Comparison of ENCODE assay signal across 36 mouse cellular contexts in the genomic region with DNA sequence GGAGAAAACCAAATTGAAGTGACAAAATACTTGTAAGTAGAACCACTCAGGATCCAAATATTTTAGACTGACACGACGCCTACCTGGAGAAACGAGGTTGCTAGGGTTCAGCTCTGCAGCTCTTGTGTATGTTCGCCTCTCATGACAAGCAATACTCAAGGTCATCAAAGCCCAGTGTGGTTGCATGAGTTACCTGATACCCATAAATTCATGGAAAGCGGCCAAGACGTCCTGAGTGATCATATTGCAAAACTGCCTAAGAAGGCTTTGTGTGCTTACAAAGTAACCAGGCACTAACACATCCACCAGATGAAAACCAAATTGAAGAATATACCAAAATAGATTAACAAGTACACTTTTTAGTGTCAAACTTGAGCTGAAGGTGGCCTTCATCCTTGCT. TPM values are rescaled to one million over a fixed set of nuclear protein-coding genes. Genes with fewer than 3 reads are reported as not detected.
DNase-seq lines count a peak whose midpoint lies in the region; ATAC-seq and TF ChIP-seq lines count a peak whose summit lies in the region.
"Had no signal": no experiment of that assay in that cellular context is flagged by ENCODE, and none has a peak within 500 bp of the region (broad histone marks: within the 10 kb centered on the region; RNA-seq: fewer than 3 reads in every experiment).

No protein-coding gene starts in this region.

- WGBS in liver, adult 2 months: 88% methylated on average over 6 of the region's 6 CpGs
- 94% methylated on average over 6 of the region's 6 CpGs for WGBS in liver, embryonic 11.5 days
- WGBS in neural tube, embryonic 15.5 days: 94% methylated on average over 6 of the region's 6 CpGs

- H3K4me2 ChIP-seq in liver, embryonic 11.5 days: no peak overlapping the region
- no peak overlapping the region for H3K4me2 ChIP-seq in neural tube, embryonic 15.5 days
- H3K4me2 ChIP-seq: forebrain, embryonic 12.5 days; heart, embryonic 11.5 days; hindbrain, embryonic 14.5 days; limb, embryonic 12.5 days; liver, embryonic 12.5 days; midbrain, embryonic 15.5 days had no signal

- H3K79me2 ChIP-seq in liver, adult 2 months (ENCODE audit: control insufficient read depth, insufficient read depth, low read length): no peaks in the 10 kb centered on the region

- no peaks in the 10 kb centered on the region for H3K4me1 ChIP-seq in liver, adult 2 months (ENCODE audit: control insufficient read depth, insufficient read depth, low read length)
- no peaks in the 10 kb centered on the region for H3K4me1 ChIP-seq in liver, embryonic 11.5 days (replicated peaks; ENCODE audit: control insufficient read depth, insufficient read depth, low read length)
- H3K4me1 ChIP-seq in embryonic fibroblast, embryonic 13.5 days (ENCODE audit: control insufficient read depth, insufficient read depth, low read length): no peaks in the 10 kb centered on the region
- H3K4me1 ChIP-seq in neural tube, embryonic 15.5 days: no peaks in the 10 kb centered on the region
- H3K4me1 ChIP-seq: forebrain, embryonic 12.5 days; limb, embryonic 12.5 days; liver, embryonic 12.5 days; midbrain, embryonic 10.5 days; midbrain, embryonic 15.5 days had no signal

- peaks cover 36% of the 10 kb centered on the region for H3K36me3 ChIP-seq in liver, adult 2 months (ENCODE audit: control insufficient read depth, insufficient read depth, low read length)
- peaks cover 28% of the 10 kb centered on the region for H3K36me3 ChIP-seq in liver, embryonic 11.5 days (ENCODE audit: control insufficient read depth, insufficient read depth, low read length)
- peaks cover 43% of the 10 kb centered on the region for H3K36me3 ChIP-seq in neural tube, embryonic 15.5 days

- ATAC-seq in liver, embryonic 11.5 days (replicated peaks; ENCODE audit: low FRiP score): no peak
- no peak for ATAC-seq in neural tube, embryonic 15.5 days (ENCODE audit: low FRiP score)
- ATAC-seq: CD4-positive, CD25-positive, alpha-beta regulatory T cell, adult 4 months; intestine, postnatal 0 days; liver, embryonic 12.5 days; liver, postnatal 0 days; midbrain, embryonic 15.5 days had no signal

- H3K9ac ChIP-seq in liver, adult 2 months (ENCODE audit: low read depth, low read length): no peak overlapping the region
- H3K9ac ChIP-seq in liver, embryonic 11.5 days (ENCODE audit: low read depth, low read length): no peak overlapping the region
- no peak overlapping the region for H3K9ac ChIP-seq in neural tube, embryonic 15.5 days (replicated peaks)
- H3K9ac ChIP-seq: forebrain, embryonic 12.5 days; hindbrain, embryonic 14.5 days; limb, embryonic 12.5 days; liver, embryonic 12.5 days; liver, postnatal 0 days; midbrain, embryonic 15.5 days had no signal

- TF ChIP-seq POLR2A in liver, adult 2 months (IDR thresholded peaks at IDR 0.05; ENCODE audit: extremely low read depth, insufficient read depth, low read length): no peak
- TF ChIP-seq POLR2A in embryonic fibroblast, embryonic 13.5 days (IDR thresholded peaks at IDR 0.05; ENCODE audit: low read depth, low read length): 0 out of 2 replicates have a peak, but pooled peaks have one; percentile 8

- no peaks in the 10 kb centered on the region for H3K9me3 ChIP-seq in liver, embryonic 11.5 days (ENCODE audit: control insufficient read depth, low read length)
- H3K9me3 ChIP-seq in neural tube, embryonic 15.5 days (replicated peaks): no peaks in the 10 kb centered on the region
- H3K9me3 ChIP-seq: forebrain, embryonic 12.5 days; liver, embryonic 12.5 days; midbrain, embryonic 10.5 days; midbrain, embryonic 15.5 days had no signal

- H3K27me3 ChIP-seq in liver, adult 2 months (ENCODE audit: control insufficient read depth, insufficient read depth, low read length): no peaks in the 10 kb centered on the region
- no peaks in the 10 kb centered on the region for H3K27me3 ChIP-seq in liver, embryonic 11.5 days (replicated peaks; ENCODE audit: control insufficient read depth, insufficient read depth, low read length)
- H3K27me3 ChIP-seq in neural tube, embryonic 15.5 days (replicated peaks): no peaks in the 10 kb centered on the region
- H3K27me3 ChIP-seq: forebrain, embryonic 12.5 days; limb, embryonic 12.5 days; liver, embryonic 12.5 days; midbrain, embryonic 15.5 days had no signal

- TF ChIP-seq CTCF in liver, adult 2 months (IDR thresholded peaks at IDR 0.05; ENCODE audit: low read depth, low read length): no peak
- no peak for TF ChIP-seq CTCF in embryonic fibroblast, embryonic 13.5 days (IDR thresholded peaks at IDR 0.05; ENCODE audit: borderline replicate concordance, insufficient read depth, low read length)

- H3K27ac ChIP-seq in liver, adult 2 months (replicated peaks; ENCODE audit: insufficient read depth, low read depth, low read length): no peak overlapping the region
- H3K27ac ChIP-seq in liver, embryonic 11.5 days (ENCODE audit: low read depth, low read length): no peak overlapping the region
- no peak overlapping the region for H3K27ac ChIP-seq in embryonic fibroblast, embryonic 13.5 days (ENCODE audit: insufficient read depth, low read length)
- H3K27ac ChIP-seq in neural tube, embryonic 15.5 days (replicated peaks): no peak overlapping the region
- H3K27ac ChIP-seq: forebrain, embryonic 12.5 days; hindbrain, embryonic 14.5 days; limb, embryonic 12.5 days; liver, embryonic 12.5 days; midbrain, embryonic 10.5 days; midbrain, embryonic 15.5 days; stomach, postnatal 0 days had no signal

- H3K4me3 ChIP-seq in liver, adult 2 months (ENCODE audit: insufficient read depth, low read depth, low read length): no peak overlapping the region
- H3K4me3 ChIP-seq in liver, embryonic 11.5 days (ENCODE audit: low read depth, low read length): no peak overlapping the region
- no peak overlapping the region for H3K4me3 ChIP-seq in embryonic fibroblast, embryonic 13.5 days (ENCODE audit: insufficient read depth, low read length)
- no peak overlapping the region for H3K4me3 ChIP-seq in neural tube, embryonic 15.5 days (replicated peaks)
- H3K4me3 ChIP-seq: forebrain, embryonic 12.5 days; limb, embryonic 12.5 days; liver, embryonic 12.5 days; midbrain, embryonic 10.5 days; midbrain, embryonic 15.5 days had no signal

- DNase-seq in gastrocnemius, adult 18-20 months (ENCODE audit: low spot score): peak; percentile 70
- DNase-seq in gastrocnemius, postnatal 25 days: no peak
- DNase-seq in liver, adult 2 months (ENCODE audit: extremely low read depth, low read depth, low spot score): peak; percentile 23
- no peak for DNase-seq in liver, embryonic 11.5 days (ENCODE audit: low spot score)
- DNase-seq in 3T3-L1 (ENCODE audit: low read depth, low spot score): peak; percentile 29
- DNase-seq in cerebellum, postnatal 10 days: no peak
- DNase-seq: adrenal gland, postnatal 25 days; cerebellum, adult 11-12 months; cerebellum, adult 9-11 months; kidney, postnatal 14 days; liver, postnatal 0 days; right cerebral cortex, postnatal 25 days; spleen, adult 18-20 months; thymus, adult 18-20 months; thymus, postnatal 25 days had no signal

RNA-seq across cellular contexts. Expression of gene Ampd1, which starts 4.8 kb away (rescaled TPM):
- total RNA-seq in gastrocnemius, adult 18-20 months (2021): 1,000 to 10,000 TPM; 1,310 to 1,477 TPM
- total RNA-seq in gastrocnemius, postnatal 25 days (2021): 1,000 to 10,000 TPM in 1 of 2 experiments, 100 to 1,000 TPM in 1; 892 to 1,174 TPM
- total RNA-seq in liver, adult 2 months (2014; rRNA removed): 0.46 TPM in 1 of 2 replicates, not detected in the other
- polyA plus RNA-seq in liver, adult 2 months (2012; rRNA removed): not detected in 2 replicates
- polyA plus RNA-seq in liver, embryonic 11.5 days (2014; fragmentation: Nextera tagmentation; extraction: Ambion mirVana): 0.40 and 0.53 TPM in 2 replicates
- polyA plus RNA-seq in embryonic fibroblast, embryonic 13.5 days (2011; ENCODE audit: insufficient read length, low read depth, missing spikeins): not detected in 2 replicates
- polyA plus RNA-seq in neural tube, embryonic 15.5 days (2015; fragmentation: Nextera tagmentation; extraction: Ambion mirVana): 0.86 and 0.88 TPM in 2 replicates
- total RNA-seq: adrenal gland, postnatal 25 days; granulocyte monocyte progenitor cell, adult 5-6 weeks; hematopoietic stem cell, adult 5-6 weeks; layer of hippocampus, postnatal 10 days; left cerebral cortex, adult 18-20 months; left cerebral cortex, postnatal 14 days; megakaryocyte progenitor cell, adult 5-6 weeks had no signal
- polyA plus RNA-seq: cortical plate, adult 2 months; forebrain, embryonic 12.5 days; heart, embryonic 11.5 days; heart, postnatal 0 days; hindbrain, embryonic 14.5 days; intestine, postnatal 0 days; kidney, embryonic 14.5 days; liver, postnatal 0 days; midbrain, embryonic 10.5 days; midbrain, embryonic 15.5 days had no signal

RNA-seq across cellular contexts. Expression of gene Nras, which starts 10.9 kb away (rescaled TPM):
- 10 to 100 TPM; 39.2 to 42.9 TPM for total RNA-seq in gastrocnemius, adult 18-20 months (2021)
- total RNA-seq in gastrocnemius, postnatal 25 days (2021): 10 to 100 TPM; 46.3 to 53.7 TPM
- total RNA-seq in liver, adult 2 months (2014; rRNA removed): 12.1 and 12.6 TPM in 2 replicates
- 6.9 and 7.1 TPM in 2 replicates for polyA plus RNA-seq in liver, adult 2 months (2012; rRNA removed)
- polyA plus RNA-seq in liver, embryonic 11.5 days (2014; fragmentation: Nextera tagmentation; extraction: Ambion mirVana): 102 and 112 TPM in 2 replicates
- polyA plus RNA-seq in embryonic fibroblast, embryonic 13.5 days (2011; ENCODE audit: insufficient read length, low read depth, missing spikeins): 92.3 and 105 TPM in 2 replicates
- polyA plus RNA-seq in neural tube, embryonic 15.5 days (2015; fragmentation: Nextera tagmentation; extraction: Ambion mirVana): 76.8 and 85.3 TPM in 2 replicates

RNA-seq across cellular contexts. Expression of gene Dennd2c, which starts 33.4 kb away (rescaled TPM):
- 1 to 10 TPM; 2.8 to 3.5 TPM for total RNA-seq in gastrocnemius, adult 18-20 months (2021)
- 1 to 10 TPM; 1.6 to 2.4 TPM for total RNA-seq in gastrocnemius, postnatal 25 days (2021)
- total RNA-seq in liver, adult 2 months (2014; rRNA removed): 0.47 and 0.55 TPM in 2 replicates
- 0.07 and 0.09 TPM in 2 replicates for polyA plus RNA-seq in liver, adult 2 months (2012; rRNA removed)
- polyA plus RNA-seq in liver, embryonic 11.5 days (2014; fragmentation: Nextera tagmentation; extraction: Ambion mirVana): 8.2 and 8.8 TPM in 2 replicates
- polyA plus RNA-seq in embryonic fibroblast, embryonic 13.5 days (2011; ENCODE audit: insufficient read length, low read depth, missing spikeins): 4.8 and 5.3 TPM in 2 replicates
- polyA plus RNA-seq in neural tube, embryonic 15.5 days (2015; fragmentation: Nextera tagmentation; extraction: Ambion mirVana): 1.3 and 3.6 TPM in 2 replicates

RNA-seq across cellular contexts. Expression of gene Csde1, which starts 48.7 kb away (rescaled TPM):
- 1,000 to 10,000 TPM; 1,048 to 1,145 TPM for total RNA-seq in gastrocnemius, adult 18-20 months (2021)
- total RNA-seq in gastrocnemius, postnatal 25 days (2021): 100 to 1,000 TPM; 791 to 814 TPM
- total RNA-seq in liver, adult 2 months (2014; rRNA removed): 210 and 237 TPM in 2 replicates
- polyA plus RNA-seq in liver, adult 2 months (2012; rRNA removed): 16.7 and 17.9 TPM in 2 replicates
- polyA plus RNA-seq in liver, embryonic 11.5 days (2014; fragmentation: Nextera tagmentation; extraction: Ambion mirVana): 254 and 288 TPM in 2 replicates
- polyA plus RNA-seq in embryonic fibroblast, embryonic 13.5 days (2011; ENCODE audit: insufficient read length, low read depth, missing spikeins): 496 and 517 TPM in 2 replicates
- polyA plus RNA-seq in neural tube, embryonic 15.5 days (2015; fragmentation: Nextera tagmentation; extraction: Ambion mirVana): 294 and 309 TPM in 2 replicates

Comparison
In these comparisons a context has a peak if more than half of its experiments do, and no peak if none do; other contexts are left out.
1. DNase-seq: peak in gastrocnemius, adult 18-20 months (single experiment), liver, adult 2 months (single experiment) and 3T3-L1 (single experiment); none in gastrocnemius, postnatal 25 days (single experiment), liver, embryonic 11.5 days (single experiment) and cerebellum, postnatal 10 days (0 of 2).